Mouse (Mus musculus) left cerebral cortex, postnatal 4 days (tissue): ENCODE data around the gene Kcnj12. TPM values are rescaled to one million over a fixed set of nuclear protein-coding genes. Genes with fewer than 3 reads are reported as not detected.

Experiments
- DNase-seq: peaks from one replicate; pipeline ENCODE4 v3.0.0-alpha.2; 2022
- intact Hi-C: fragments of 180-260 bp; cut with DNase I; formaldehyde crosslinking; loops from one replicate; pipeline ENCODE4 v1.15.1; 2025
- total RNA-seq, 2 experiments: library from RNA; stranded (reverse); gene quantifications; 2 replicates each; pipeline ENCODE4 v1.2.3; 2021

The Kcnj12 gene
- total RNA-seq, 2 experiments from 2014 or later: 5.3 TPM

DNA sequence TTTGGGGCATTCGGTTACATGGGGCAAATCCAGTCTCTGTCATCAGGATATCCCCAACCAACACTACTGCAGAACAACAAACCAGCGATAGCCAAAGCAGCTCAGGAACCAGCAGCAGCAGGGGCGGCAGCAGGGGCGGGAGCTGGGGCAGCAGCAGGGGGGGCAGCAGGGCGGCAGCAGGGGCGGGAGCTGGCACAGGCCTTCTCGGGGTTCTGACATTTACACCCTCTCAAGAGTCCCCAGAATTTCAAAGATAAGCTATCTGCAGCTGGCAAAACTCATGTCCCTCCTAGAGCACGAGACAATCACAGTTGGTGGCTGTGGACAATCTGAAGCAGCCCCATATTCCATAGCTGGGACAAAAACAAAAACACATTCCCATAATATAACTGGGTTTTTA lies 28.8 kb downstream of the Kcnj12 start:
- intact Hi-C loops: no loop called here
- DNase-seq: no peak

DNA sequence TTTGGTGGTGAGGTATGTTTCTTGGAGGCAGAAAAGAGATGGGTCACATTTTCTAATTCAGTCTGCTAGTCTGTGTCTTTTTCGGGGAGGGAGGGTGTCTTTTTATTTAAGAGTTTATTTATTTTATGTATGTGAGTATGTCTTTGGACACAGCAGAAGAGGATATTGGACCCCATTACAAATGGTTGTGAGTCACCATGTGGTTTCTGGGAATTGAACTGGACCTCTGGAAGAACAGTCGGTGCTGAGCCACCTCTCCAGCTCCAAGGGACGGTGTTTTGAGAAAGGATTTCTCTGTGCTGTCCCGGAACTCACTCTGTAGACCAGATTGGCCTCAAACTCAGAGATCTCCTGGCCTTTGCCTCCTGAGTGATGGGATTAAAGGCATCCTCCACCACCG lies 34.5 kb downstream of the Kcnj12 start:
- DNase-seq: no peak
- intact Hi-C loops: no loop called here

DNA sequence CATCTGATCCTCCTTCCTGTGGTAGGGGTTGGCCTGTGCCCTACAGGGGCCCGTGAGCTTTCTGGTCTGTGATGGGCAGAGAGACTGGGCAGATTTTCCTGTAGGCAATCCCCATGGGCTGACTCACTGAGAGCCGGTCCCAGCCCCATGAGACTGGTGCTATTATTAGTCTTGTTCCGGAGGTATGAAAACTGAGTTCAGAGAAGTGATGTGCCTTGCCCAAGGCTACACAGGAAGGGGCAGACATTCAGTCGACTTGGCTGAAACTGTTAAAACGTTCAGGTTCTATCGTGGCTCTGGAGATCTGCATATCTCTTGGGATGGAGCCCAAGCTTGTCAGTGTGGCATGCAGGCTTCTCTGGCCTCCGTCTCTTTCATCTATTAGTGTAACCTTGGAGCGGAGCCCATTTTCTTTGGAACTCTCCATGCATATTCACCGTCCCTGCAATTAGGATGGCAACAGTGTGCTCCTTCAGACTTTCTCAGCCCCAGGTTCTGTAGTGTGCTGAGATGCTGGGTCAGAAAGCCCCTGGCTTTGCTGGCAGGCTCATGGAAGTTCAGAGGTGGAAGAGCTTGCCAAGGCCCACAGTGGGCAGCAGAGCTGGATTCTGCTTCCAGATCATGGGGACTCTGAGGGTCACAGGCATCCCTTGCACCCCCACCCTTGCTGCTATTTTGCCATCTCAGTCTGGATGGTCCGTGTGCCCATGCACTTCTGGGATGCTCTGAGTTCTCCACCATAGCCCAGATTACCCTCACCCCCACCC lies 37.5 kb downstream of the Kcnj12 start:
- intact Hi-C loops: no loop called here
- DNase-seq: no peak

DNA sequence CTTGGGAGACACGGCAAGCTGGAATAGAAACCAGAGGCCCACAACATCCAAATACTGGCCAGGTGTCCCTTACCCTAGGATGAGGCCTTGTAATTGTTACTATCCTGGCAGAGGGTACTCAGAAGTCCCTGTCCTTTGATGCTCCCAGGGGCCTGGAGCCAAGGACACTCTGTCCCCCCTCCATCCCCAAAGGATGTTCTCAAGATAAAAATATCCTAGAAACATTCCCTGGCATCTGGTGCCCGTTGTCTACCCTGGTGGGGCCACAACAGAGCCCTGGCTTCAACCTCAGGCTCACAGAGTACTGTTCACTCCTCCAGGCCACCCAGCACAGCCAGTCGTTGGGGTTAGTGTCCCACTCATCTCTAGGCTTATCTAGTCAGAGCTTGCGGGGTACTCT lies 38.3 kb downstream of the Kcnj12 start:
- intact Hi-C loops: no loop called here
- DNase-seq: no peak

DNA sequence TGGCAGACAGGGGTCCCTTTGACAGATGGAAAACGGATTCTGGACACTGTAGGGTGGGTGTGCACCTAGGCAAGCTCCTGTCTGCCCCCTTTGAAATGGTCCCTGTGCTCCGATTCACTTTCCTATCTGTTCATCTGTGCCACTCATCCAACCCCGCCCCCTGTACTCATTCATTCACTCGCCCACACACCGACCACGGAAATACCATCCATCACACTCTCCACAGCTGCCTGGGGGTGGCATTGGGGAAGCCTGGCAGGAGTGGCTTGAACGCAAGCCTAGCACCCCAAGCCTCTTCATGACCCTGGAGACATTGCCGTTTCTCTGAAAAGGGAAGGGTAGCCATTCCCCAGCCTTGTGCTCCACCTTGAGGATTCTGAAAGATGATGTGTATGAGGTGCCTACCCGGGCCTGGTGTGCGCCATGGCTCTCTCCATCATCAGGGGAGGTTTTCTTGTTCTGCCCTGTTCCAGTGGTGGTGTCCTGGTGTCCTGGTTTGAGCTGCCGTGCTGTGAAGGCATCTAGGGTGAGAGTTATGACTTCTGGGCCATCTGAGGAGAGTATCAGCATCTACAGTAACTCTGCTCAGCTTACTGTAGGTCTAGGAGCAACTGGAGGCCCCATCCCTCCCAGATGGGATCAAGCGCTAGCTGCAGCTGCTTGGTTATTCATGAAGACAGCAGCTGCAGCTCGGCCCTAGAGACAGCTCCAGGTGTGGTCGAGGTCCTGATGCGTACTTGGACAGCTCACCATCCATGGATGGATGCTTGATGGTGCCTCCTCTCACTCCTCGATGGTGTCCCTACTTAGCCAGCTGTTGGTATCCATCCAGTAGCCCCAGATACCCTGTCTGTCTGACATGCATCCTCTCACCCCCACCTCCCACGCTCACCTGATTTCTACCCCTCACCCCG lies 40.4 kb downstream of the Kcnj12 start:
- intact Hi-C loops: no loop called here
- DNase-seq: no peak

DNA sequence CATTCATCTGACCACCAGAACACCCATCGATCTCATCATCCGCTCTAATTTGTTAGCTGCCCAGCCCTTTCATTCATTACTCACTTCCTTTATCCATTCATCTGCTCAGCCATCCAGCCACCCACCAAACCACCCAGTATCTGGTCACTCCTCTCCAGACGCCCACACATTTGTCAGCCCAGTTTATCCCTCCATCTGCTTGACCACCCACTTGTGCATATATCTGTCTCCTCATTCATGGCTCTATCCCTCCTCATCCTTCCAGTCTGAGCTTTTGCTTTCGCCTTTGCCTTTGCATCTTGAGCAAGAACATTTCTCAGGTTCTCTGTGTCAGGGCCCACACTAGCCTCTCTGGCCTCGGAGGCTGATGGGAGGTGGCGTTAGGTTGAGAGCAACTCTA lies 41.1 kb downstream of the Kcnj12 start:
- no peak for DNase-seq
- intact Hi-C loops: no loop called here

DNA sequence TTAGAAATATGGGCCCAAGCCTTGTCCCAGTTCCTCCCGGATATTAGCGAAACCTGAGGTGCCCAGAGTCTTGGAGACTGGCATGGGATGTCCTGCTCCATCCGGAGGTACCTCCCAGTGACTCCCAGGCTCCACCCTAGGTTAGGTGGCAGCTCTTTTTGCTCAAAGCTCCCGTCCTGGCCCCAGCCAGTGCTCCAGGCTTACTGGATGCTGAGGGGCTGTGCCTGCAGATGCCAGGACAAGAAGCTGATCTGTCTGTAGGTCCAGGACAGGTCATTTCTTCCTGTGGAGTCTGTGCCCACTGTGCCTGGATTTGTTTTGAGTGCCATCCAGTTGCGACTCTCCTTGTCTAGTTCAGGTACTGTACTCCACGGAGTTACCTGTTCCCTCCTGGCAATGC lies 43.3 kb downstream of the Kcnj12 start:
- no peak for DNase-seq
- intact Hi-C loops: no loop called here

DNA sequence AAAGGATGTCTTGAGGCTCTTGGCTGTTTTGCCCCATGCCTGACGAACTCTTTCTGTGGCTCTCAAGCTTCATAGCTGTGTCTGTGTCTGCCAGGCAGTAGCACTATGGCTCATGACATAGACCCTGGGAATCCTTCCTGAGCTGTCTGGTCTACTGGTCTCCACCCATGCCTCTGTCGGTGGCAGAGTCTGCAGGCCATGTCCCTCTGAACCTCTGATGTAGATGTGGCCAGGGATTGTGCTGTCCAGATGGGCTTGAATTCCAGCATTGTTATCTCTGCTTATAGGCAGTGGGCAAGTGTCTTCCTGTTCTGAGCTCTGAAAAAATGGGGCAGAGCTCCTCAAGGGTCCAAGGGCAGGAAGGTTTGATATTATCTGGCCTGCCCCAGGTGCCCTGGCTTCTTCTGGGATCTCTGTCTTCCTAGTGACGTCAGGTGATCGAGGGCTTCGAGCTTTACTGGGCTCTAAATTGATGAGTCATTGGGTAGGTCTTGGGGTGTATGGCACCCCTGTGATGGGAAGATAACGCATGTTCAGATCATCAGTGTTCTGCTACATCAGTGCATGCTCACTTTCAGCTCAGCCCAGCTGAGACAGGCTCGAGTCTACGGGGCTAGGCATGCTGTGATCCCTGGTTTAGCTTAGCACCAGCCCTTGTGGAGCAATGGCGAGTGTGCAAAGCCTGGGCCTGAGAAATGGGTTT lies 44.9 kb downstream of the Kcnj12 start:
- no peak for DNase-seq
- intact Hi-C loops: no loop called here

DNA sequence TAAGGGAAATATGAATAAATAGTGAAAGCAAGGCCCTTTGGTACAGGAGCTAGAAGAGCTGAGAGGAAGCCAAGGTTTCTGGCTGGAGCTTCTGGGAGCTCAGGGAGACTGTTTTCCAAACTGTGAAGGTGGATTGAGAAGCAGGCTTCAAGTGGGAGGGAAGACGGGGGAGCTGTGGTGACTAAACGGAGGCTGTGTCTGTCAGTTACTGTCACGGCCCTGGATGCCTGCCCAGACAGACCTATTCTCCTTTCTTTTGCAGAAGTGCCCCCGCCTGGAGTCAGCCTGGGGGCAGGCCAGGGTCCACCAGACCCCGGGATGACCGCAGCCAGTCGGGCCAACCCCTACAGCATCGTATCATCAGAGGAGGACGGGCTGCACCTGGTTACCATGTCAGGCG lies 46.5 kb downstream of the Kcnj12 start:
- intact Hi-C loops: no loop called here
- DNase-seq: peak; percentile 21

DNA sequence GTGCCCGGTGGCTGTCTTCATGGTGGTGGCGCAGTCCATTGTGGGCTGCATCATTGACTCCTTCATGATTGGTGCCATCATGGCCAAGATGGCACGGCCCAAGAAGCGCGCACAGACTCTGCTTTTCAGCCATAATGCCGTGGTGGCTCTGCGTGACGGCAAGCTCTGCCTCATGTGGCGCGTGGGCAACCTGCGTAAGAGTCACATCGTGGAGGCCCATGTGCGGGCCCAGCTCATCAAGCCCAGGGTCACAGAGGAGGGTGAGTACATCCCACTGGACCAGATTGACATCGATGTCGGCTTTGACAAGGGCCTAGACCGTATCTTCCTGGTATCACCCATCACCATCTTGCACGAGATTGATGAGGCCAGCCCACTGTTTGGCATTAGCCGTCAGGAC lies 47.3 kb downstream of the Kcnj12 start:
- intact Hi-C loops: no loop called here
- DNase-seq: no peak

DNA sequence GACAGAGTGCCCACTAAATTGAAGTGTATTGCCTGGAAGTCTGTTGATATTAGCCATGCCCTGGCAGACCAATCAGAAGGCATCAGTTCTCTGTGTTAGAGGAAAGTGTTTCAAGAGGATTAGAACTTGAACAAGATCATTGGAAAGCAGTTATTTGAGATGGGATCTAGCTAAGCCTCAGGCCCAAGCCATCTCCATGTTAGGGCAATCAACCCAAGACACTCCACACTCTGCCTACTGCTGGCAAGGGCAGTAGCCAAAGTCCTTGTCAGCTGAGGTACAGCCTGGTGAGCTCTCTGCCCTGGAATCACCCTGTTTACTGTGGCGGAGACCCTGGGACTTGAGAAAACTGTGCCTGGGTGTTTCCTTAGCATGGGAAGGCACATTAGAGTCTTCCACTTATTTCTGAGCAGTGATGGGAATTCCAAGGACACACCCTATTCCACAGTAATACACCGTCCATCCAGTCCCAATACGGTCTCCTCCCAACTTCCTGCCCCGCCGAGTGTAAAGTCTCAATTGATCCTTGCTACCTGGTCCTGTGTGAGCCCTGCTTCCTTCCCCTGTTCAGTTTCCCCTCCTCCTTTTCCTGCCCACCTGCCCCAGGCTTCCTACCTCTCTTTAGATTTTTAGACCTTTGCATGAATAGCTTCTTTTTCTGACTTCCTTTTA lies 52.4 kb downstream of the Kcnj12 start:
- intact Hi-C loops: no loop called here
- DNase-seq: no peak

DNA sequence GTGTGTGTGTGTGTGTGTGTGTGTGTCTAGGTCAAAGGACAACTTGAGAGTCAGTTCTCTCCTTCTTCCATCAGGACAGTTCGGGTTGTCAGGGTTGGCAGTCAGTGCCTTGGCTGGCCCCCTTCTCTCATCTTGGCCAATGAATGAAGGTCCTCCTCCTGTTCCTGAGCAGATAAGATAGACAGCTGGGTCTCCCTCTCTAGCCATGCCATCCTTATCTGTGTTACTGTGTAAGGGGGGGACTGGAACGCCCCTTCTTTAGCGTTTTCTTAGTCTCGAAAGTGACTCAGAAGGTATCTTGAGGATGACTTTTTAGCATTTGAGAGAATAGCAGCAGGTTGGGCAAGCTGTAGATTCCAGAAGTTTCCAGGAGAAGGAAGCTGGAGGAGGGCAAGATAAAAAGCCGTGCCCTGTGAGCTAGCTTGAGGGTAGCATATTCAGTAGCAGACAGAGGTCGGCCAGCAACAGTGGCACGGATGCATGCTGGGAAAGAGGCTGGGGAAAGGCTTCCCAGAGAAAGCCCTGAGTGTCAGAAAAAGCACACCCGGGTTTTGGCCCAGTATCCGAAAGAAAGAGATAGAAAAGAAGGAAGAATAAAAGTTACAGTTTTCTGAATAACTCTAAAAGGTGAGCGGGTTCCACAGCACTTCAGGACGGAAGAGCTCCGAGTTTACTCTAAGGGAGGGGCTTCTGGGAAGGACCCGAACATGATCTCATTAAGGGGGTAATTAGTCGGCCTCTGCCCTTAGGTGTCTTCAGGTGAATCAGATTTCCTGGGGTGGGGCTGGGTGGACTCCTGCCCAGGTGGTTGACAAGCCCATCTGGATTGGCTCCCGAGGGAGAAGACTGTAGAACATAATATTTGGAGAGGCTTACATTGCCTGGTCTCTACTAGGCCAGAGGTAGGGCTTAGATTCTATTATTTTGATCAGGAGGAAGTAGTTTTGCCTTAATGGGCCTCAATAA lies 53.3 kb downstream of the Kcnj12 start:
- intact Hi-C loops: no loop called here
- DNase-seq: no peak

DNA sequence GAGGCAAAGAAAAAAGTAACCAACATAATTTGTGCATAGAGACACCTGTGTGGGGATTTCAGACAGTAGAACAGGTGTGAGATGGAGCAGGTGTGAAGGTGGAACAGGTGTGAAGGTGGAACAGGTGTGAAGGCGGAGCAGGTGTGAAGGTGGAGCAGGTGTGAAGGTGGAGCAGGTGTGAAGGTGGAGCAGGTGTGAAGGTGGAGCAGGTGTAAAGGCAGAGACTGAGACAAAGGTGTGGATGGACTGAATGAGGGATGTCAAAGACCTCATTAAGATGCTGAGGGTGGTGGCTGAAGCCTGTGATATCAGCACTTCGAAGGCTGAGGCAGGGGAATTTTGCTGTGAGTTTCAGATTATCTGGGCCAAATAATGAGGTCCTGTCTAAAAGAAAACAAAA lies 59.3 kb downstream of the Kcnj12 start:
- intact Hi-C loops: no loop called here
- DNase-seq: no peak

DNA sequence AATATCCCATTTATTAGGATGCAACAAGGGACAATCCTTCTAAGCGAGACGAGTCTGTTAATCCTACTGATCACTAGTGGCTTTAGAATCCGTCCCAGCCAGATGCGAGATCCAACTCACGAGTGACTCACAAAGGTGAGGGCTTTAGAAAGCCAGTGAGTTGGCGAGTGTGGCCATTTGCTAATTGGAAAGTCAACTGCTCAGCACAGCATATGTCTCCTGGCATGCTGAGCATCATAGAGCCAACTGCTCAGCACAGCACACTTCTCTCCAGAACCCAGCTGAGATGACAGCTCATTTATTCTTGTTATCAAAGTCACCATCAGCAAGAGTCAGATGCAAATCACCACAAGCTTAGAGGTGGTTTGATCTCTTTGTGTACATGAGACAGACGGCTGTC lies 67.8 kb downstream of the Kcnj12 start:
- intact Hi-C loops: loop anchor here (5.0 kb wide), 1 partner anchor 138 kb away; no protein-coding TSS in a partner anchor
- DNase-seq: no peak

DNA sequence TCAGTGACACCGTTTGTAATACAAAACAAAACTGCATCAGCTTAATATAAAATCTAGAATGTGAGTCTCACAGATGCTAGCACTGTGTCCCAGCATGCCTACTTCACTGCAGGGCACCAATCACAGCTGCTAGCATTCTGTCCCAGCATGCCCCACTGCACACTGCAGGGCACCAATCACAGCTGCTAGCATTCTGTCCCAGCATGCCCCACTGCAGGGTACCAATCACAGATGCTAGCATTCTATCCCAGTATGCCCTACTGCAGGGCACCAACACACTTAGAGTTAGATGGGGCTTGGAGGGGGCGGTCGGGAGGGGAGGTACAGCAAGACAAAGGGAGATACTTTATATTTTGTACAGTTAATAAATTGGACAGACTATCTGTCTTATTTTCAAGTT lies 68.8 kb downstream of the Kcnj12 start:
- DNase-seq: peak; percentile 50
- intact Hi-C loops: loop anchor here (5.0 kb wide), 1 partner anchor 139 kb away; no protein-coding TSS in a partner anchor

DNA sequence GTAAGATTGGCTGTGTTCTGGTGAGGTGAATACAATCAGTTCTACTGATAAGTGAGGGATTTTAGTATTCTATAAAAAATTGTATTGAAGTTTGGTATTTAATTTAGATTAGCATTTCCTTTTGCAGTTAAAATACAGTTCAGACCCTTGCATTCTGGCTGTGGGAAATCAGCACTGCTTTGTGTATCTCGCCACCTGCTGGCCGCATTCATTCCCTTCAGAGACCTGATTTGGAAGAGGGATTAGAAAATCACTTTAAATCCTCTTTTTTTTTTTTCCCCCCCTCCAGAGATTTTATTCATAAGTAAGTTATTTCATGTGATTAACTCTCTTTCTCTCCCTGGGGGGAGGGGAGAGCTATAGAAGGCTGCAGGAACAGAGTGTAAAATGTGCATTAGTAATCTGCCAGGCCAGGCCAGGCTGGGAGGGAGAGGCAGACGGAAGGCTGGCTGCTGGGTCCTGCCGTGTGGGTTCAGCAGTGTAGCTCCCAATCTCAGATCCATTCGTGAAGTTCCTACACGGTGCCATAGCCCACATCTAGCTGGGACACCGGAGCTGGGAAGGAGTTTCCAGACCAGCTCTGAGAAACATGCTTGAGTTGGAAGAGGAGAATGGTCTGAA lies 69.4 kb downstream of the Kcnj12 start:
- intact Hi-C loops: loop anchor here (5.0 kb wide), 1 partner anchor 139 kb away; no protein-coding TSS in a partner anchor
- peak; percentile 82 for DNase-seq

DNA sequence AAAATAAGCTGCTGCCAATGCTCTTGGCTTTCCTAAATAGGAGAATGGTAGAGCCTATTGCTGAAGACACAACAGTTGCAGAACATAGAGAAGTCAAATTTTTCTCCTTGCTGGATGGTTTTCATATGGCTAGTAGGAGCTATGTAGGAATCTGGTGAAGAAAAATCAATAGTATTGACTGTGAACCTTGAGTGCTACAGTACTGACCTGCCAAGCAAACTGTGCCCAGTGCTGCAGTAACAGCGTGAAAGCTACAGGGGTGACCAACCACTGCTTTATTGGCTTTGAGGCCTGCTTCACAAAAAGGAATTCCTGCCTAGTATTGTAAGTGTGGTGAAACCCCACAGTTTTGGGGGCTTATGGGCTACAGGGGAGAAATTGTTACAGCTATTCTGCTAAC lies 75.7 kb downstream of the Kcnj12 start:
- intact Hi-C loops: no loop called here

DNA sequence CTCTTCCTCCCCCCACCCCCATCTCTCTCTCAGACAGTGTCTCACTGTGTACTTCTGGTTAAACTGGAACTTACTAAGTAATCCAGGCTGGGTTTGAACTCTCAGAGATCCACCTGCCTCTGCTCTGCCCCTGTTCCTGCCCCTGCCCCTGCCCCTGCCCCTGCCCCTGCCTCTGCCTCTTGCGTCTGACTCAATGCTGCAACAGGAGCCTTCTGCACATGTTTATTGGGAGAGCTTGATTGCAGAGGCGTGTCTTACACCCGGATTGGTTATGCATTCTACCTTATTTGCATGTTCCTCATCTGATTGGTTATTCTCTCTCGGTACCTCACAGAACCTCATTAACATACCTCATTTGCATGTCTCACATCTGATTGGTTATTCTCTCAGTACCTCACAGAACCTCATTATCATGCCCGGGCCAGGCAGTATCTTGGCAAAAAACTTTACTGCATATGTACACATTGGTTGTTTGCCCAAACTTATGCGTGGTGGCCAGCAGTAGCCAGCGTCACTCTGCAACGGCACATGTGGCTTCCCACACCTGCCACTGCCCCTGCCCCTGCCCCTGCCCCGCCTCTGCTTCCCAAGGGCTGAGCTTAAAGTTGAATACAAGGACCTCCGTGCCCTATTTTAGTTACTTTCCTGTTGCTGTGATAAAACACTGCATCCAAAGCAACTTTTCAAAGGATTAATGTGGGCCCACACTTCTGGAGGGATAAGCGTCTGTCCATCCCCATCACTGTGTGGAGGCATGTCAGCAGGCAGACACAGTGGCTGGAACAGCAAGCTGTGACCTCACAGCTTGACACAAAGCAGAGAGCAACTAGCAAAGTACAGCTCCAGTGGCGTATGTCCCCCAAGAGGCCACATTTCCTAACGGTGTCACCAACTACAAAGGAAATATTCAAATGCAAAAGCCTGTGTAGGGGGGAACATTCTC lies 80.3 kb downstream of the Kcnj12 start:
- DNase-seq: no peak
- intact Hi-C loops: no loop called here

More for the DNA sequence above, 75.7 kb downstream of the Kcnj12 start:
- no peak for DNase-seq
